Mouse (Mus musculus) hindbrain, embryonic 13.5 days (tissue): ENCODE measurements around the gene Foxe3. TPM values are rescaled to one million over a fixed set of nuclear protein-coding genes. Genes with fewer than 3 reads are reported as not detected.
A peak's percentile ranks its signal among the peaks of the same experiment; 100 is the strongest.

ENCODE experiments used
- ATAC-seq: fragments of 200-750 bp; cut with Nextera tagmentation; 2 replicates; pipeline ENCODE4 v1.8.0; 2017; ENCODE audit warnings: moderate TSS enrichment; ENCODE audit not compliant: low FRiP score
- H3K27ac ChIP-seq: fragments of 300-500 bp; sonication (generic); 2 replicates; pipeline ENCODE4 v1.5.1; 2015; ENCODE audit warnings: inconsistent platforms, mild to moderate bottlenecking, moderate library complexity
- H3K27me3 ChIP-seq: fragments of 300-500 bp; sonication (generic); 2 replicates; pipeline ENCODE4 v1.6.1; 2015; ENCODE audit warnings: mild to moderate bottlenecking, inconsistent platforms
- H3K36me3 ChIP-seq: fragments of 300-500 bp; sonication (generic); 2 replicates; pipeline ENCODE4 v1.6.1; 2015; ENCODE audit warnings: mild to moderate bottlenecking, inconsistent platforms
- H3K4me1 ChIP-seq: fragments of 300-500 bp; sonication (generic); replicated peaks from 2 replicates; pipeline ENCODE4 v1.6.1; 2015; ENCODE audit warnings: inconsistent platforms
- H3K4me2 ChIP-seq: fragments of 300-500 bp; sonication (generic); 2 replicates; pipeline ENCODE4 v1.6.1; 2015; ENCODE audit warnings: inconsistent platforms, mild to moderate bottlenecking, moderate library complexity
- H3K4me3 ChIP-seq: fragments of 300-500 bp; sonication (generic); 2 replicates; pipeline ENCODE4 v1.5.1; 2015; ENCODE audit warnings: mild to moderate bottlenecking, inconsistent platforms
- H3K9ac ChIP-seq: fragments of 300-500 bp; sonication (generic); 2 replicates; pipeline ENCODE4 v1.6.1; 2015; ENCODE audit warnings: mild to moderate bottlenecking, inconsistent platforms
- H3K9me3 ChIP-seq: fragments of 300-500 bp; sonication (generic); 2 replicates; pipeline ENCODE4 v1.6.1; 2016; ENCODE audit warnings: inconsistent platforms
- WGBS: fragments of 180-500 bp; shearing (Covaris S2); methylation state at CpG from one replicate; pipeline ENCODE4 v1.1.7; 2015; 5-methylcytosine and 5-hydroxymethylcytosine counted together
- polyA plus RNA-seq: library from polyadenylated mRNA; unstranded; fragments of >200 nt; fragmentation: Nextera tagmentation; extraction: Ambion mirVana; gene quantifications from 2 replicates; pipeline ENCODE4 v1.2.1, GENCODE M21; 2015

The Foxe3 gene
- polyA plus RNA-seq, 1 experiment from 2014 or later: not detected

DNA sequence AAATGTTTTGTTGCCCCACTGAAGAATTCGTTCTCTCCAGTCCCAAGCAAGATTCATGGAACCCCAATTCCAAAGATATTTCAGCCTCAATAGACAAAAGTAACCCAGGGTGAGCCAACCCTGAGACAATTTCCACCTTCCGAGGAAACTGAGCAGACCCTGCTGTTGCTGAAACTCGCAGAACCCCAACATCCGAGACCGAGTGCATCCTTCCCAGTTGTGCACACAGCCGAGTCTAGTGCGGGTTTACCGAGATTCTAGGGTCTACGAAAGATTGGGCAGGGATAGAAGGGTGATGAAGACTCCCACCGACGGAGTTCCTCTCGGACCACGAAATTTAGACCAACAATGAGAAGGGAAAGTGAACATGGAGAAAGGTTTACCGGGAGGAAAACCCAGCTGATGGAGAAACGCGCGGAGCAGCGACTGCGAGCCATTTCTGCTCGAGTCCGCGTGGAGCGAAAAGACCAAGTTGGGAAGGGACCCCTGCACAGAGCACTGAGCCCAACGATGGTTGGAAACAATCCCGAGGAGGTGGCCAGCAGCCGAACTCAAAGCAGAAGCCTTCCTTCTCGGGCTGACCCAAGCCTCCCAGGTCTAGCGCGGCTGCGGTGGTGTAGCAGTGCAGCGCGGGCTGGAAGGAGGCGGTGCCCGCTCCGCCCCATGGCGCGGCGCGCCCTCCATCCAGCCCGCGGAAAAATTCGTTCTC lies 24.0 kb downstream of the Foxe3 start:
- H3K4me2 ChIP-seq: no peak overlapping the region
- 0 out of 2 replicates have a peak overlapping the region, but pooled peaks have one; percentile 12 for H3K4me3 ChIP-seq
- ATAC-seq: no peak
- H3K36me3 ChIP-seq: no peaks in the 10 kb centered on the region
- H3K27ac ChIP-seq: no peak overlapping the region
- under 1% methylated on average over 42 of the region's 42 CpGs for WGBS
- H3K9ac ChIP-seq: no peak overlapping the region
- peaks cover 100% of the 10 kb centered on the region for H3K27me3 ChIP-seq
- 0 out of 2 replicates have a peak, but pooled peaks cover 3% of the 10 kb centered on the region for H3K4me1 ChIP-seq
- no peaks in the 10 kb centered on the region for H3K9me3 ChIP-seq

DNA sequence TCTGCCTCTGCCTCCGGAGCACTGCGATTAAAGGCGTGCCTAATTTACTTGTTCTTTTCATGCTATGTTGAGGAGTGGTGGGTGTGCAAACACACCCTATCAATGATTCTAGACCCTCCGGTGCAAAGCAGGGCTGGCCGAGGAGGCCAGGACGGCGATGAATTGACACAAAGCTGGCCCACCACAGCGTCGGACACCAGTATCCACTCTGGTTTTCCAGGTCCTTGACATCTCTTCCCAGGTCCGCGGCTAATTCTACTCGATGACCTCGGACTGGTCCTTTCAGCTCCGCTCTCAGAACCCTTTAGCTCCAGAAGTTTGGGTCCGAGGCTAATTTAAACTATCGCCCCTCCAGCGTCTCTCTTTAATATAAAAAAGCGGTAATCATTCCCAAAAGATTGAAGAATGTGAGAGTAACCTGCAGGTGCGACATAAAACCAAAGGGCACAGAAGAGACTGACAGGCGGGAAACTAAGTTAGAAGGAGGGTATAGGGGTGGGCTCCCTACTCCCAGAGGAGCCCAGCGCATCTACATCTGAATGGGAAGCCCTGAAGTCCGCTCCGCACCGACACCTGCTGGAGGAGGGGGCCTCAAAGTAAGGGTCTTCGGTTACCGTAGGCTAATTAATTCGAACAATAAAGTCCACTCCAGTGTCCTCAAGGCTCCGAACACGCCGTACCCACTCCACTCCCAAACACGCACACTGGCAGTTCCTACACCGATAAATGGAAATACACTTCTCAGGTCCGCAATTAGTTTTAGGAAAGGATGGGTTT lies 24.8 kb downstream of the Foxe3 start:
- WGBS: 2% methylated on average over 33 of the region's 33 CpGs
- H3K9ac ChIP-seq: no peak overlapping the region
- H3K9me3 ChIP-seq: no peaks in the 10 kb centered on the region
- H3K4me1 ChIP-seq: 0 out of 2 replicates have a peak, but pooled peaks cover 3% of the 10 kb centered on the region
- no peak overlapping the region for H3K4me2 ChIP-seq
- ATAC-seq: no peak
- H3K4me3 ChIP-seq: no peak overlapping the region
- no peak overlapping the region for H3K27ac ChIP-seq
- H3K36me3 ChIP-seq: no peaks in the 10 kb centered on the region
- peaks cover 100% of the 10 kb centered on the region for H3K27me3 ChIP-seq

DNA sequence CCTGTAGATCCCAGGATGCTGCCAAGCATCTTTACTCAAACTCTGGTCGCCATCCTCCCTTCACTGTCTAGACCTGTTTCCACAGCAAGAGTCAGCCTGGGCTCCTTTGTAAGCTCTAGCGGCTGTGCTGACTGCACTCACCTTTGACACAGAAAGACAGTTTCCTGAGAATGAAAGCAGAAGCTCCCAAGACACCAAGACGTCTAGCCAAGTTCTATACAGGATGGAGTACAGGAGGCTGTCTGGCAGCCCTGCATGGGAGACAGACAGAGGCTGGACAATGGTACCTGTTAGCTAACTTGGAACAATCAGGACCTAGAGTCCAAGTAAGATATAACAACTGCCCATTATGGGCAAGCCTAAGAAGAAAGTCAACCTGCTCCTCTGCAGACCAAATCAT lies 25.9 kb downstream of the Foxe3 start:
- no peak overlapping the region for H3K27ac ChIP-seq
- H3K9ac ChIP-seq: no peak overlapping the region
- no peak overlapping the region for H3K4me2 ChIP-seq
- H3K36me3 ChIP-seq: no peaks in the 10 kb centered on the region
- 0 out of 2 replicates have a peak, but pooled peaks cover 3% of the 10 kb centered on the region for H3K4me1 ChIP-seq
- H3K27me3 ChIP-seq: peaks cover 98% of the 10 kb centered on the region
- H3K4me3 ChIP-seq: no peak overlapping the region
- H3K9me3 ChIP-seq: no peaks in the 10 kb centered on the region
- ATAC-seq: no peak
- WGBS: 4% methylated on average over 3 of the region's 3 CpGs

DNA sequence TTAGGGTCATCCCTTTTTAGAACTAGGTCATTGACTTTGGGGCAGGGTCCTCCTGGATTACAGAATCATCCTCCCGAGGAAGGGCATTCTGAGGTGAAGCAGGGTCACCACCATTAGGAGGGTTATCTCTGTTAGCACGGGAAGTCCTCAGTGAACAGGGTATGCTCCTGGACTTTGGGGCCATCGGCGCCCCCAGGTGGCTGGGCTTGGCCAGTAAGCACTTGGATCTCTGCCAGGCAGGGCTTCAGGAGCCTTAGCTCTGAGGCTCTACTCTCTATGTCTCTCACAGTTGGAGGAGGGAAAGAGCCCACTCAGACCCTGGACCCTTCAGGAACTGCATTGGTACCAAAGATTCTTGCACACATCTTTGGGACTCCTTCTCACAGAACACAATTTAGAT lies 28.0 kb downstream of the Foxe3 start:
- Histone ChIP-seq H3K9ac (no peak overlapping the region), H3K4me3 (no peak overlapping the region), H3K36me3 (no peaks in the 10 kb centered on the region), H3K27me3 (peaks cover 83% of the 10 kb centered on the region), H3K4me1 (0 out of 2 replicates have a peak, but pooled peaks cover 3% of the 10 kb centered on the region), H3K27ac (no peak overlapping the region), H3K4me2 (no peak overlapping the region), H3K9me3 (no peaks in the 10 kb centered on the region)
- WGBS: 22% methylated on average over 4 of the region's 4 CpGs
- no peak for ATAC-seq

DNA sequence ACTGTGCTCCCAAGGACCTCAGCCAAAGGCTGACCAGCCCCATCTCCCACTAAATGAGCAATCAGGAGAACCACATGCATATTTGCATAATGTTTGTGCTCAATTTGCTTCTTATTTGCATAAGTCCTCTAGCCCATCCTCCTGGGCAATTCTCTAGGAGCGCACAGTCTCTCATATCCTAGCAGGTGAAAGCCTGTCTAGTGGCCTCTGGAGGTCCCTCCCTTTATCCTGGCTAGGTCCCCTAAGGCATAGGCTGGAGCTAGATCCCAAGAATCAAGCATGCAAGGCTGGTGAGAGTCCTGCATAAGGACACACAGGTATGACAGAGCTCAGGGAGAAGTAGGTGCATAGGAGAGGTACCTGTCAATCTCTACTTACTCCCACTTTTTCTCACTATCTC lies 43.6 kb downstream of the Foxe3 start:
- no peak overlapping the region for H3K4me3 ChIP-seq
- ATAC-seq: no peak
- H3K9me3 ChIP-seq: no peaks in the 10 kb centered on the region
- H3K27ac ChIP-seq: no peak overlapping the region
- H3K4me2 ChIP-seq: no peak overlapping the region
- no peak overlapping the region for H3K9ac ChIP-seq
- no peaks in the 10 kb centered on the region for H3K4me1 ChIP-seq
- WGBS: 67% methylated on average over 1 of the region's 1 CpGs
- no peaks in the 10 kb centered on the region; the same call in 1 of the 2 replicates for H3K27me3 ChIP-seq
- no peaks in the 10 kb centered on the region for H3K36me3 ChIP-seq

DNA sequence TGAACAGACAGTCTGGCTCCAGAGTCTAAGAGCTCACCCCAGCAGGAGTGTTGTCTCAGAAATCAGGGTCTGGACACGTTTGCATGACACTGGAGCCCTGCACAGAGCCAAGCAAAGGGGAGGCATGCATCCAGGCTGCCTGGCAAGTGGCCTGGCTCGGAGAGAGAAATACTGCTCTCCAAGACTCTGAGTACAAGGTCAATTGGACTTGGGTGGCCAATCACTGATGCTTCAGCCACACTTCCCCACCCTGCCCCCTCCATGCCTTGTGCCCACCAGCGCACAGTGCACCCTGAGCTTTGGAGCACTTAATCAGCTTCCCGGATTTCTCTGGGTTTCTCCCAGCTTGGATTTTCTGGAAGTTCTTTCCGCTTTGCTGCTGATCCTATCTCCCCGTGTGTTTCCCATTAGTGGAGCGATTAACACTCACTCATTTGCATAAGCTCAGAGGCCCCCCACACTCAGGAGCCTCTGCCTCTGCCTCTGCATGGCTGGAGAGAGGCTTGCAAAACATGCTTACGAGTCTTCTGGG lies 49.3 kb downstream of the Foxe3 start:
- no peaks in the 10 kb centered on the region for H3K4me1 ChIP-seq
- 39% methylated on average over 8 of the region's 8 CpGs for WGBS
- no peaks in the 10 kb centered on the region for H3K36me3 ChIP-seq
- H3K4me2 ChIP-seq: no peak overlapping the region
- no peak overlapping the region for H3K27ac ChIP-seq
- H3K9me3 ChIP-seq: no peaks in the 10 kb centered on the region
- no peaks in the 10 kb centered on the region; the same call in 1 of the 2 replicates for H3K27me3 ChIP-seq
- H3K9ac ChIP-seq: no peak overlapping the region
- no peak overlapping the region for H3K4me3 ChIP-seq
- ATAC-seq: peak; percentile 43; the same call in 1 of the 2 replicates

Other genes starting within 250 kb of the Foxe3 start
- gene Gm12830, start 104.3 kb downstream of the Foxe3 start, polyA plus RNA-seq: not detected in 2 replicates
- 0.21 and 0.28 TPM in 2 replicates for gene Foxd2, start 17.1 kb downstream of the Foxe3 start, polyA plus RNA-seq
- 186 and 191 TPM in 2 replicates for gene Cmpk1, start 61.2 kb upstream of the Foxe3 start, polyA plus RNA-seq
- 3.1 and 3.5 TPM in 2 replicates for gene Stil, start 74.1 kb upstream of the Foxe3 start, polyA plus RNA-seq
- gene Tal1, start 130.4 kb upstream of the Foxe3 start, polyA plus RNA-seq: 3.8 and 6.7 TPM in 2 replicates
- gene Pdzk1ip1, start 162.7 kb upstream of the Foxe3 start, polyA plus RNA-seq: 5.5 and 10.3 TPM in 2 replicates
- 5.9 and 6.7 TPM in 2 replicates for gene Cyp4x1, start 208.3 kb upstream of the Foxe3 start, polyA plus RNA-seq